Mouse (Mus musculus) bone marrow macrophage, adult 2 months (primary cell): ENCODE data around the gene Trpc2.
"Not testable (repeated sequence)": the region's sequence is repeated elsewhere in the genome, so short reads cannot be mapped to it uniquely, and the experiment has no call there.

ENCODE experiments used
- CTCF ChIP-seq: IDR thresholded peaks from 2 replicates; pipeline ENCODE4 v1.5.1; 2012; ENCODE audit warnings: low read depth, mild to moderate bottlenecking, low read length, moderate library complexity
- POLR2A ChIP-seq: IDR thresholded peaks from 2 replicates; pipeline ENCODE4 v1.6.1; 2012; ENCODE audit warnings: mild to moderate bottlenecking, low read depth, low read length, borderline replicate concordance

GRCm38 (mm10) chr7:102048524-102048923 is 34.4 kb upstream of the Trpc2 start:
- not testable (repeated sequence) for TF ChIP-seq CTCF, POLR2A
